Mouse (Mus musculus) ES-Bruce4 (cell line): ENCODE measurements at regions not wholly inside any gene's neighbourhood (a gene's known extent, or its start where the extent isn't known, plus 50 kb on each side); places are given as distances from the start of the nearest gene placed in this dataset.

Experiments used
- CTCF ChIP-seq: IDR thresholded peaks from one replicate; pipeline ENCODE4 v1.8.1; 2011; ENCODE audit warnings: low read depth, low read length
- EP300 ChIP-seq: IDR thresholded peaks from 2 replicates; pipeline ENCODE4 v1.6.1; 2011; ENCODE audit warnings: low read depth, low read length; ENCODE audit not compliant: insufficient read depth
- POLR2A ChIP-seq: IDR thresholded peaks from one replicate; pipeline ENCODE4 v1.8.1; 2011; ENCODE audit warnings: low read length; ENCODE audit not compliant: insufficient read depth

DNA sequence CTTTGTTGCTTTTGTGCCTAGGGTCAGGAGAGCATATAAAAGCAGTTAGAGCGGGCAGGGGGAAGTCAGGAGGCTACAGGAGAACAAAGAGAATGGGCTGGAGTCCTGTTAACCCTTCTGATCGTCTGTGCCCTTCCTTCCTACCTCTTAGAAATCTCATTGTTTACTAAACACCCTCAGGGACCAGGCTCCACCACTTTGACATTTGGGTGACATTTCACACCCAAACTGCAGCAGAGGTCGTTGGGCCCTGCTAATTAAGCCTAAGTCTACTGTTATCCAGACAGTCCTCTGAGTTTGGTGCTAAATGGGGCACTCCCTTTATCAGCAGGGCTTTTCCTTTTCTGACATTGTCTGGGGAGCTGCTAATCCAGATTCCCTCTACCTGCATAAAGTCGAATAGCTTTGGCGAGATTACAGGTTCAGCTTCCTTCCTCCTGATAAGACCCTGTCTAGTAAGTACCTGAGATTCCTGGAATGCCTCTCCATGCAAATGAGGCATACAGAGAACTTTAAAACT lies 84.2 kb upstream of the Arglu1 start:
- no peak for TF ChIP-seq POLR2A
- no peak for TF ChIP-seq CTCF
- peak; percentile 64; the same call in 1 of the 2 replicates for TF ChIP-seq EP300
